ENCODE assay signal across 8 mouse cellular contexts in genomic region chr11:95648827-95649226, GRCm38 (mm10). TPM values are rescaled to one million over a fixed set of nuclear protein-coding genes. Genes with fewer than 3 reads are reported as not detected.
DNase-seq lines count a peak whose midpoint lies in the region; ATAC-seq and TF ChIP-seq lines count a peak whose summit lies in the region.

No protein-coding gene starts in this region.

- H3K27ac ChIP-seq in heart, embryonic 11.5 days (ENCODE audit: low read depth, low read length), result no peak overlapping the region
- no peak overlapping the region for H3K27ac ChIP-seq in neural tube, embryonic 13.5 days (replicated peaks)
- no peak overlapping the region for H3K27ac ChIP-seq in testis, adult 2 months (ENCODE audit: control insufficient read depth, insufficient read depth, low read depth, low read length)

- H3K4me2 ChIP-seq in heart, embryonic 11.5 days, result no peak overlapping the region
- H3K4me2 ChIP-seq in neural tube, embryonic 13.5 days, result no peak overlapping the region

- TF ChIP-seq CTCF in testis, adult 2 months (IDR thresholded peaks at IDR 0.05; ENCODE audit: control insufficient read depth, insufficient read depth, insufficient replicate concordance, low read depth, low read length), result peak; percentile 96; the same call in 1 of the 2 replicates

- no peaks in the 10 kb centered on the region for H3K9me3 ChIP-seq in heart, embryonic 11.5 days (replicated peaks; ENCODE audit: control insufficient read depth, low read length)
- H3K9me3 ChIP-seq in neural tube, embryonic 13.5 days, result no peaks in the 10 kb centered on the region

- no peak overlapping the region for H3K4me3 ChIP-seq in heart, embryonic 11.5 days (ENCODE audit: low read depth, low read length)
- H3K4me3 ChIP-seq in neural tube, embryonic 13.5 days, result no peak overlapping the region
- H3K4me3 ChIP-seq in testis, adult 2 months (ENCODE audit: control insufficient read depth, low read depth, low read length), result no peak overlapping the region

- H3K4me1 ChIP-seq in heart, embryonic 11.5 days (ENCODE audit: control insufficient read depth, insufficient read depth, low read length), result peaks cover 18% of the 10 kb centered on the region
- H3K4me1 ChIP-seq in neural tube, embryonic 13.5 days (replicated peaks), result peaks cover 30% of the 10 kb centered on the region
- H3K4me1 ChIP-seq in testis, adult 2 months (ENCODE audit: control insufficient read depth, insufficient read depth, low read length), result peaks cover 10% of the 10 kb centered on the region

- H3K36me3 ChIP-seq in heart, embryonic 11.5 days (ENCODE audit: control insufficient read depth, insufficient read depth, low read length), result no peaks in the 10 kb centered on the region
- H3K36me3 ChIP-seq in neural tube, embryonic 13.5 days, result no peaks in the 10 kb centered on the region
- H3K36me3 ChIP-seq in testis, adult 2 months (ENCODE audit: control insufficient read depth, insufficient read depth, low read length), result no peaks in the 10 kb centered on the region

- peaks cover 31% of the 10 kb centered on the region for H3K27me3 ChIP-seq in heart, embryonic 11.5 days (ENCODE audit: control insufficient read depth, insufficient read depth, low read length)
- peaks cover 42% of the 10 kb centered on the region for H3K27me3 ChIP-seq in neural tube, embryonic 13.5 days
- H3K27me3 ChIP-seq in testis, adult 2 months (ENCODE audit: control insufficient read depth, insufficient read depth, low read length), result no peaks in the 10 kb centered on the region; the same call in 1 of the 2 replicates

- intact Hi-C loops in left cerebral cortex, postnatal 36 days (cut with DNase I), result loop anchor here (2.0 kb wide), 2 partner anchors 62 to 116 kb away; partner anchors contain the start of gene Ngfr

- no peak for TF ChIP-seq POLR2A in testis, adult 2 months (IDR thresholded peaks at IDR 0.05; ENCODE audit: control insufficient read depth, low read depth, low read length)

- no peak overlapping the region for H3K9ac ChIP-seq in heart, embryonic 11.5 days (ENCODE audit: low read depth, low read length)
- no peak overlapping the region for H3K9ac ChIP-seq in neural tube, embryonic 13.5 days

- no peak for ATAC-seq in heart, embryonic 11.5 days (replicated peaks; ENCODE audit: insufficient number of reproducible peaks, low FRiP score, low TSS enrichment)
- peak; percentile 44; the same call in 1 of the 2 replicates for ATAC-seq in neural tube, embryonic 13.5 days (ENCODE audit: low read depth)

- DNase-seq in heart, adult 18-20 months, result peak; percentile 63 to 85
- peak; percentile 63 for DNase-seq in cerebellum, adult 9-10 months
- peak; percentile 30 to 92 for DNase-seq in frontal cortex, adult 2 months (ENCODE audit: extremely low spot score in 1 of 2, low spot score in 1 of 2)
- DNase-seq in kidney, adult 11 months, result peak; percentile 63
- DNase-seq in left cerebral cortex, postnatal 36 days (ENCODE audit: low spot score in 2 of 2), result peak; percentile 60 to 73

- WGBS in heart, embryonic 11.5 days (ENCODE audit: insufficient replicate concordance), result 5% methylated on average over 4 of the region's 4 CpGs
- WGBS in neural tube, embryonic 13.5 days, result 6% methylated on average over 4 of the region's 4 CpGs

RNA-seq across cellular contexts. Expression of gene Phb, which starts 17.9 kb away (rescaled TPM):
- total RNA-seq in heart, adult 18-20 months (2021), result 100 to 1,000 TPM; 428 to 436 TPM
- 273 and 295 TPM in 2 replicates for polyA plus RNA-seq in heart, embryonic 11.5 days (2014; fragmentation: Nextera tagmentation; extraction: Ambion mirVana)
- polyA plus RNA-seq in frontal cortex, adult 2 months (2012; rRNA removed), result 120 and 143 TPM in 2 replicates
- total RNA-seq in left cerebral cortex, postnatal 36 days (2021), result 10 to 100 TPM; 67.1 to 85.8 TPM
- polyA plus RNA-seq in neural tube, embryonic 13.5 days (2015; fragmentation: Nextera tagmentation; extraction: Ambion mirVana), result 185 and 188 TPM in 2 replicates
- polyA plus RNA-seq in testis, adult 2 months (2012; rRNA removed), result 19.3 and 21.5 TPM in 2 replicates
